Comparison of ENCODE assay signal across 18 mouse cellular contexts in genomic region chr11:120853158-120853557, GRCm38 (mm10). TPM values are rescaled to one million over a fixed set of nuclear protein-coding genes. Genes with fewer than 3 reads are reported as not detected.
DNase-seq lines count a peak whose midpoint lies in the region; ATAC-seq and TF ChIP-seq lines count a peak whose summit lies in the region.
"Had no signal": no experiment of that assay in that cellular context is flagged by ENCODE, and none has a peak within 500 bp of the region (broad histone marks: within the 10 kb centered on the region; RNA-seq: fewer than 3 reads in every experiment).

No protein-coding gene starts in this region.

- no peak for ATAC-seq in heart, embryonic 13.5 days (ENCODE audit: extremely low read depth, insufficient number of reproducible peaks, low FRiP score, low TSS enrichment)
- no peak for ATAC-seq in heart, embryonic 11.5 days (replicated peaks; ENCODE audit: insufficient number of reproducible peaks, low FRiP score, low TSS enrichment)
- ATAC-seq in lung, embryonic 15.5 days (ENCODE audit: borderline replicate concordance, extremely low read depth, low FRiP score, low TSS enrichment): no peak
- ATAC-seq in stomach, postnatal 0 days (ENCODE audit: low FRiP score, low TSS enrichment): no peak
- ATAC-seq: forebrain, embryonic 14.5 days had no signal

- H3K4me1 ChIP-seq in heart, embryonic 13.5 days: peaks cover 31% of the 10 kb centered on the region
- H3K4me1 ChIP-seq in heart, embryonic 11.5 days (ENCODE audit: control insufficient read depth, insufficient read depth, low read length): peaks cover 17% of the 10 kb centered on the region
- H3K4me1 ChIP-seq in lung, embryonic 15.5 days: peaks cover 31% of the 10 kb centered on the region
- H3K4me1 ChIP-seq in stomach, postnatal 0 days (replicated peaks; ENCODE audit: control insufficient read depth, insufficient read depth): peaks cover 6% of the 10 kb centered on the region; the same call in 1 of the 2 replicates
- H3K4me1 ChIP-seq: neural tube, embryonic 12.5 days had no signal

- H3K27me3 ChIP-seq in heart, embryonic 13.5 days (replicated peaks): no peaks in the 10 kb centered on the region
- no peaks in the 10 kb centered on the region for H3K27me3 ChIP-seq in heart, embryonic 11.5 days (ENCODE audit: control insufficient read depth, insufficient read depth, low read length)
- no peaks in the 10 kb centered on the region for H3K27me3 ChIP-seq in lung, embryonic 15.5 days
- no peaks in the 10 kb centered on the region for H3K27me3 ChIP-seq in stomach, postnatal 0 days (ENCODE audit: control insufficient read depth, insufficient read depth, low read length)
- H3K27me3 ChIP-seq: limb, embryonic 13.5 days; liver, embryonic 15.5 days; neural tube, embryonic 12.5 days had no signal

- H3K4me3 ChIP-seq in heart, embryonic 13.5 days: no peak overlapping the region
- no peak overlapping the region for H3K4me3 ChIP-seq in heart, embryonic 11.5 days (ENCODE audit: low read depth, low read length)
- no peak overlapping the region for H3K4me3 ChIP-seq in lung, embryonic 15.5 days
- no peak overlapping the region for H3K4me3 ChIP-seq in stomach, postnatal 0 days (ENCODE audit: low read depth, low read length)
- H3K4me3 ChIP-seq: hindbrain, embryonic 10.5 days; limb, embryonic 13.5 days; liver, embryonic 15.5 days; neural tube, embryonic 12.5 days had no signal

- peak overlapping the region; percentile 13; the same call in 1 of the 2 replicates for H3K9ac ChIP-seq in heart, embryonic 13.5 days
- no peak overlapping the region for H3K9ac ChIP-seq in heart, embryonic 11.5 days (ENCODE audit: low read depth, low read length)
- H3K9ac ChIP-seq in lung, embryonic 15.5 days: no peak overlapping the region
- H3K9ac ChIP-seq in stomach, postnatal 0 days (ENCODE audit: low read length): no peak overlapping the region
- H3K9ac ChIP-seq: limb, embryonic 13.5 days; liver, embryonic 15.5 days; neural tube, embryonic 12.5 days had no signal

- no peaks in the 10 kb centered on the region for H3K9me3 ChIP-seq in heart, embryonic 13.5 days
- no peaks in the 10 kb centered on the region for H3K9me3 ChIP-seq in heart, embryonic 11.5 days (replicated peaks; ENCODE audit: control insufficient read depth, low read length)
- no peaks in the 10 kb centered on the region for H3K9me3 ChIP-seq in lung, embryonic 15.5 days
- no peaks in the 10 kb centered on the region for H3K9me3 ChIP-seq in stomach, postnatal 0 days (ENCODE audit: control insufficient read depth, low read length)
- H3K9me3 ChIP-seq: hindbrain, embryonic 10.5 days; limb, embryonic 13.5 days; liver, embryonic 15.5 days; neural tube, embryonic 12.5 days had no signal

- WGBS in heart, embryonic 13.5 days: 94% methylated on average over 4 of the region's 4 CpGs
- 94% methylated on average over 4 of the region's 4 CpGs for WGBS in heart, embryonic 11.5 days (ENCODE audit: insufficient replicate concordance)
- WGBS in lung, embryonic 15.5 days: 86% methylated on average over 4 of the region's 4 CpGs
- WGBS in stomach, postnatal 0 days: 83% methylated on average over 4 of the region's 4 CpGs

- no peak overlapping the region for H3K27ac ChIP-seq in heart, embryonic 13.5 days (replicated peaks)
- H3K27ac ChIP-seq in heart, embryonic 11.5 days (ENCODE audit: low read depth, low read length): no peak overlapping the region
- H3K27ac ChIP-seq in lung, embryonic 15.5 days: peak overlapping the region; percentile 88
- peak overlapping the region; percentile 88 for H3K27ac ChIP-seq in stomach, postnatal 0 days (replicated peaks)
- H3K27ac ChIP-seq: hindbrain, embryonic 10.5 days; limb, embryonic 13.5 days; neural tube, embryonic 12.5 days had no signal

- H3K4me2 ChIP-seq in heart, embryonic 13.5 days: no peak overlapping the region
- H3K4me2 ChIP-seq in heart, embryonic 11.5 days: no peak overlapping the region
- H3K4me2 ChIP-seq in lung, embryonic 15.5 days: no peak overlapping the region
- H3K4me2 ChIP-seq in stomach, postnatal 0 days (replicated peaks; ENCODE audit: low read depth): no peak overlapping the region
- H3K4me2 ChIP-seq: limb, embryonic 13.5 days; liver, embryonic 15.5 days; neural tube, embryonic 12.5 days had no signal

- H3K36me3 ChIP-seq in heart, embryonic 13.5 days: peaks cover 5% of the 10 kb centered on the region
- H3K36me3 ChIP-seq in heart, embryonic 11.5 days (ENCODE audit: control insufficient read depth, insufficient read depth, low read length): peaks cover 4% of the 10 kb centered on the region; the same call in 1 of the 2 replicates
- H3K36me3 ChIP-seq in lung, embryonic 15.5 days: no peaks in the 10 kb centered on the region
- no peaks in the 10 kb centered on the region for H3K36me3 ChIP-seq in stomach, postnatal 0 days (ENCODE audit: control insufficient read depth, insufficient read depth, low read length)
- H3K36me3 ChIP-seq: liver, embryonic 15.5 days had no signal

- DNase-seq in lung, postnatal 10 days: no peak
- DNase-seq in gonadal fat pad, adult 2 months (ENCODE audit: low read depth): peak; percentile 89
- no peak for DNase-seq in stomach, postnatal 0 days (ENCODE audit: low spot score)
- no peak for DNase-seq in urinary bladder, postnatal 25 days (ENCODE audit: low spot score)
- DNase-seq in thymus, adult 18-20 months: no peak
- DNase-seq: adrenal gland, postnatal 25 days; cerebellum, adult 8-10 months; kidney, postnatal 14 days; spleen, adult 18-20 months; thymus, postnatal 36 days had no signal

- TF ChIP-seq EP300 in stomach, postnatal 0 days (optimal IDR thresholded peaks at IDR 0.05): no peak

- no peak for TF ChIP-seq CTCF in stomach, postnatal 0 days (IDR thresholded peaks at IDR 0.05; ENCODE audit: low read depth)

RNA-seq across cellular contexts. Expression of gene Fasn, which starts 28.8 kb away (rescaled TPM):
- polyA plus RNA-seq in heart, embryonic 13.5 days (2015; fragmentation: Nextera tagmentation; extraction: Ambion mirVana): 23.2 and 26.4 TPM in 2 replicates
- 33.9 and 42.6 TPM in 2 replicates for polyA plus RNA-seq in heart, embryonic 11.5 days (2014; fragmentation: Nextera tagmentation; extraction: Ambion mirVana)
- polyA plus RNA-seq in lung, embryonic 15.5 days (2015; fragmentation: Nextera tagmentation; extraction: Ambion mirVana): 49.0 and 53.2 TPM in 2 replicates
- 2,531 and 4,379 TPM in 2 replicates for polyA plus RNA-seq in gonadal fat pad, adult 2 months (2012; rRNA removed)
- polyA plus RNA-seq in stomach, postnatal 0 days (2015; fragmentation: Nextera tagmentation; extraction: Ambion mirVana): 16.0 and 19.7 TPM in 2 replicates

RNA-seq across cellular contexts. Expression of gene Dus1l, which starts 57.0 kb away (rescaled TPM):
- polyA plus RNA-seq in heart, embryonic 13.5 days (2015; fragmentation: Nextera tagmentation; extraction: Ambion mirVana): 40.8 and 45.2 TPM in 2 replicates
- 50.0 and 59.9 TPM in 2 replicates for polyA plus RNA-seq in heart, embryonic 11.5 days (2014; fragmentation: Nextera tagmentation; extraction: Ambion mirVana)
- polyA plus RNA-seq in lung, embryonic 15.5 days (2015; fragmentation: Nextera tagmentation; extraction: Ambion mirVana): 84.3 and 90.4 TPM in 2 replicates
- 31.7 and 31.9 TPM in 2 replicates for polyA plus RNA-seq in gonadal fat pad, adult 2 months (2012; rRNA removed)
- 39.8 and 42.4 TPM in 2 replicates for polyA plus RNA-seq in stomach, postnatal 0 days (2015; fragmentation: Nextera tagmentation; extraction: Ambion mirVana)

Comparison
In these comparisons a context has a peak if more than half of its experiments do, and no peak if none do; other contexts are left out.
1. H3K27ac ChIP-seq: peak in lung, embryonic 15.5 days (single experiment) and stomach, postnatal 0 days (single experiment); none in heart, embryonic 13.5 days (single experiment) and heart, embryonic 11.5 days (single experiment).
2. RNA of gene Fasn, which starts 28.8 kb away (polyA plus RNA-seq): 2,531 to 4,379 TPM in gonadal fat pad, adult 2 months; 49.0 to 53.2 TPM in lung, embryonic 15.5 days, 33.9 to 42.6 TPM in heart, embryonic 11.5 days, 23.2 to 26.4 TPM in heart, embryonic 13.5 days and 16.0 to 19.7 TPM in stomach, postnatal 0 days; every median in the first group is over 10 times any median in the second.